Mouse (Mus musculus): ENCODE measurements around the gene 9930022D16Rik.

Gene 9930022D16Rik

GRCm38 (mm10) chr11:109445438-109446035 is 31.8 kb downstream of the 9930022D16Rik start:
- no peak for DNase-seq (ENCODE audit: low spot score in 2 of 2)

GRCm38 (mm10) chr11:109451169-109451568 is 37.5 kb downstream of the 9930022D16Rik start:
- DNase-seq (ENCODE audit: low spot score in 2 of 2) = no peak

GRCm38 (mm10) chr11:109456261-109456660 is 42.5 kb downstream of the 9930022D16Rik start:
- DNase-seq (ENCODE audit: low spot score in 2 of 2) = no peak

- DNase-seq (ENCODE audit: low spot score in 2 of 2) = no peak
Measured at GRCm38 (mm10) chr11:109458165-109458564, 44.4 kb downstream of the 9930022D16Rik start.

GRCm38 (mm10) chr11:109460586-109460985 is 46.9 kb downstream of the 9930022D16Rik start:
- no peak for DNase-seq (ENCODE audit: low spot score in 2 of 2)

- no peak for DNase-seq (ENCODE audit: low spot score in 2 of 2)
Measured at GRCm38 (mm10) chr11:109465068-109465467, 51.4 kb downstream of the 9930022D16Rik start.

- no peak for DNase-seq (ENCODE audit: low spot score in 2 of 2)
Measured at GRCm38 (mm10) chr11:109466987-109467386, 53.3 kb downstream of the 9930022D16Rik start.

GRCm38 (mm10) chr11:109468133-109468532 is 54.4 kb downstream of the 9930022D16Rik start:
- DNase-seq (ENCODE audit: low spot score in 2 of 2) = no peak

Data from urinary bladder, postnatal 36 days (tissue).